ENCODE assay signal across 13 mouse cellular contexts in the genomic region with DNA sequence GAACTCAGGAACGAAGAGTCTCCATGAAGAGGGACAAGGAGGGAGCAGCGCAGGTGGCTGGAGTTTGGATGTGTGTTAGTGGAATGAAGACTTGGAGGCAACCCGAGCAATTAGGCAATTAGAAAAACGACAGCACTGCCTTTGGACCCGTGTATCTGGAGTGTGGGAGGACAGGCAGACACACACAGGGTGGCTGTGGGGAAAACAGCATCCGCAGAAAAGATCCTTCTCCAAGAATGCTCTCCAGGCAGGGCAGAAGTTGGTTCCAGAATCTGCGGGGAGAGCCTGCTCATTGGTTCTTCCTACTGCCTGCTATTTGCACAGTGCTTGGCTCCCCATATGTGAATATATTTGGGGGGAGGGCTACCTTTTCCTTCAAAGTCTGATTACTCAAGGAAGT.
"Had no signal": no experiment of that assay in that cellular context is flagged by ENCODE, and none has a peak within 500 bp of the region (broad histone marks: within the 10 kb centered on the region; RNA-seq: fewer than 3 reads in every experiment).

No protein-coding gene starts in this region.

- H3K9me3 ChIP-seq: limb, embryonic 13.5 days; neural tube, embryonic 15.5 days had no signal

- H3K4me2 ChIP-seq: limb, embryonic 13.5 days; neural tube, embryonic 15.5 days had no signal

- H3K9ac ChIP-seq: limb, embryonic 13.5 days; liver, embryonic 14.5 days; neural tube, embryonic 15.5 days had no signal

- H3K36me3 ChIP-seq: limb, embryonic 13.5 days; neural tube, embryonic 15.5 days had no signal

- H3K4me3 ChIP-seq: limb, embryonic 13.5 days; myocyte; neural tube, embryonic 15.5 days had no signal

- ATAC-seq: inflammation-experienced regulatory T-cells, adult 6 months; intestine, postnatal 0 days had no signal

- H3K27ac ChIP-seq: limb, embryonic 13.5 days; liver, embryonic 14.5 days; neural tube, embryonic 15.5 days; stomach, postnatal 0 days had no signal

- DNase-seq: kidney, adult 8-10 months; kidney, postnatal 36 days; left cerebral cortex, postnatal 4 days; lung, adult 18-20 months; midbrain, embryonic 14.5 days; thymus, postnatal 4 days had no signal

- H3K4me1 ChIP-seq: limb, embryonic 13.5 days; neural tube, embryonic 15.5 days had no signal

- H3K27me3 ChIP-seq: limb, embryonic 13.5 days; neural tube, embryonic 15.5 days had no signal
